Mouse (Mus musculus) small intestine, adult 2 months (tissue): ENCODE data around the gene Fkbp6.

ENCODE experiments used
- CTCF ChIP-seq: fragments of 200-500 bp; IDR thresholded peaks from 2 replicates; pipeline ENCODE4 v1.5.1; 2012; ENCODE audit warnings: low read depth, mild to moderate bottlenecking, control low read depth, inconsistent platforms, low read length, moderate library complexity, mixed read lengths; ENCODE audit not compliant: insufficient replicate concordance, insufficient read length; ENCODE audit errors: extremely low read depth
- POLR2A ChIP-seq: fragments of 200-500 bp; IDR thresholded peaks from 2 replicates; pipeline ENCODE4 v1.6.1; 2012; ENCODE audit warnings: low read depth, mild to moderate bottlenecking, control low read depth, inconsistent platforms, low read length, moderate library complexity

GRCm38 (mm10) chr5:135271563-135272165 lies 78.2 kb downstream of the Fkbp6 start:
- TF ChIP-seq POLR2A, result no peak
- no peak for TF ChIP-seq CTCF
